Comparison of ENCODE assay signal across 12 mouse cellular contexts in genomic region chr1:134843369-134843768, GRCm38 (mm10).
"Had no signal": no experiment of that assay in that cellular context is flagged by ENCODE, and none has a peak within 500 bp of the region (broad histone marks: within the 10 kb centered on the region; RNA-seq: fewer than 3 reads in every experiment).

No protein-coding gene starts in this region.

- H3K27ac ChIP-seq: left cerebral cortex, adult 2 months; liver, embryonic 13.5 days had no signal

- H3K9me3 ChIP-seq: liver, embryonic 13.5 days had no signal

- H3K4me2 ChIP-seq: liver, embryonic 13.5 days; midbrain, embryonic 11.5 days had no signal

- DNase-seq: kidney, postnatal 14 days; kidney, postnatal 4 days; layer of hippocampus, postnatal 36 days; liver, embryonic 13.5 days; lung, adult 2 months; lung, postnatal 14 days; lung, postnatal 4 days; midbrain, embryonic 14.5 days; thymus, adult 18-20 months; thymus, postnatal 36 days had no signal

- H3K4me3 ChIP-seq: left cerebral cortex, adult 2 months; liver, embryonic 13.5 days had no signal

- H3K9ac ChIP-seq: liver, embryonic 13.5 days had no signal

- H3K27me3 ChIP-seq: liver, embryonic 13.5 days had no signal

- H3K4me1 ChIP-seq: liver, embryonic 13.5 days had no signal
